ENCODE assay signal across 20 mouse cellular contexts in the genomic region with DNA sequence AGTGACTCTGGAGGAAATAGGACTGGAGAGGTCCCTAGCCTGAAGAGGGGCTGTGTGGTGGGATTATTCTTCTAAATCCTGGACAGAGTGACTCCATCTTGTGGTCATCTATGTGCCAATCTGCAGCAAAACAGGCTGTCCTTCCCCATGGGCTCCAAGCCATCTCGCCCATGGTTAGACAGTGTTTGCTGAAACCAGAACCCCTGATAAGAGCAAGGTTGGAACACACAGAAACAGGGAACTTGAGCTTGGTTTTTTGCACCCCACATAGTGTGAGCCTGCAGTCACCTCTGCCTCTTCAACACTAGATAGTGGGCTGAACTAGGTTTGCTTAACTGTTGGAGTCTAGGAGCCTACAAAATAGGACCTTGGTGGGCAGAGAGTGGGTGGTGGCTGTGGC. TPM values are rescaled to one million over a fixed set of nuclear protein-coding genes. Genes with fewer than 3 reads are reported as not detected.
DNase-seq lines count a peak whose midpoint lies in the region; ATAC-seq lines count a peak whose summit lies in the region.
"Had no signal": no experiment of that assay in that cellular context is flagged by ENCODE, and none has a peak within 500 bp of the region (broad histone marks: within the 10 kb centered on the region; RNA-seq: fewer than 3 reads in every experiment).

No protein-coding gene starts in this region.

- DNase-seq in adrenal gland, postnatal 36 days: peak; percentile 14 to 28
- no peak for DNase-seq in adrenal gland, postnatal 14 days
- DNase-seq in 416B (ENCODE audit: low read depth) (peak; percentile 55), MEL-GATA-1-ER (ENCODE audit: extremely low read depth, low read depth) (peak; percentile 82)
- no peak for DNase-seq in embryo, embryonic 11 days
- no peak for DNase-seq in lung, postnatal 14 days
- DNase-seq in layer of hippocampus, adult 9-10 months (ENCODE audit: low spot score): no peak
- DNase-seq: adrenal gland, adult 8-10 months; cerebellum, adult 2 months; cerebellum, postnatal 10 days; gastrocnemius, postnatal 14 days; heart, postnatal 10 days; heart, postnatal 4 days had no signal

- peak; percentile 37 for ATAC-seq in megakaryocyte progenitor cell, adult 5-6 weeks (replicated peaks; ENCODE audit: poor library complexity)
- ATAC-seq: activated CD4-positive, CD25-positive, alpha-beta regulatory T cell, adult 4 months; forebrain, embryonic 16.5 days; hindbrain, embryonic 16.5 days; inflammation-experienced regulatory T-cells, adult 6 months; intestine, postnatal 0 days; Patski had no signal

RNA-seq across cellular contexts. Expression of a gene that starts 13.8 kb away (rescaled TPM):
- total RNA-seq in adrenal gland, postnatal 36 days (2021): 1 to 10 TPM; 4.3 TPM
- 1.5 and 4.1 TPM in 2 replicates for total RNA-seq in adrenal gland, postnatal 14 days (2021)
- 1.4 and 1.7 TPM in 2 replicates for total RNA-seq in megakaryocyte progenitor cell, adult 5-6 weeks (2015)
- total RNA-seq in megakaryocyte progenitor cell, adult 5-6 weeks (2017): 3.2 and 9.5 TPM in 2 replicates

RNA-seq across cellular contexts. Expression of a gene that starts 38.1 kb away (rescaled TPM):
- total RNA-seq in adrenal gland, postnatal 36 days (2021): not detected
- not detected in 2 replicates for total RNA-seq in adrenal gland, postnatal 14 days (2021)
- 0.84 TPM in 1 of 2 replicates, not detected in the other for total RNA-seq in megakaryocyte progenitor cell, adult 5-6 weeks (2015)
- 0.17 TPM in 1 of 2 replicates, not detected in the other for total RNA-seq in megakaryocyte progenitor cell, adult 5-6 weeks (2017)
- total RNA-seq: adrenal gland, adult 8-10 months; gastrocnemius, postnatal 14 days; heart, postnatal 10 days; heart, postnatal 4 days had no signal

Comparison
In these comparisons a context has a peak if more than half of its experiments do, and no peak if none do; other contexts are left out.
1. DNase-seq: peak in adrenal gland, postnatal 36 days (2 of 2), 416B (single experiment) and MEL-GATA-1-ER (single experiment); none in adrenal gland, postnatal 14 days (single experiment), embryo, embryonic 11 days (single experiment), lung, postnatal 14 days (single experiment) and layer of hippocampus, adult 9-10 months (single experiment).